In genomic region chrX:136992191-136992965, GRCm38 (mm10) we compare ENCODE assay signal across 8 mouse cellular contexts. TPM values are rescaled to one million over a fixed set of nuclear protein-coding genes. Genes with fewer than 3 reads are reported as not detected.
A peak's percentile ranks its signal among the peaks of the same experiment; 100 is the strongest.
DNase-seq lines count a peak whose midpoint lies in the region; ATAC-seq and TF ChIP-seq lines count a peak whose summit lies in the region.

No protein-coding gene starts in this region.

- H3K27me3 ChIP-seq in forebrain, embryonic 15.5 days, result no peaks in the 10 kb centered on the region
- peaks cover 31% of the 10 kb centered on the region for H3K27me3 ChIP-seq in liver, embryonic 15.5 days
- no peaks in the 10 kb centered on the region for H3K27me3 ChIP-seq in stomach, postnatal 0 days (ENCODE audit: control insufficient read depth, insufficient read depth, low read length)

- no peak for TF ChIP-seq CTCF in left cerebral cortex, adult 2 months (IDR thresholded peaks at IDR 0.05)
- TF ChIP-seq CTCF in stomach, postnatal 0 days (IDR thresholded peaks at IDR 0.05; ENCODE audit: low read depth), result no peak

- H3K4me3 ChIP-seq in left cerebral cortex, adult 2 months, result peak overlapping the region; percentile 61
- H3K4me3 ChIP-seq in forebrain, embryonic 15.5 days, result peak overlapping the region; percentile 53
- H3K4me3 ChIP-seq in liver, embryonic 15.5 days (replicated peaks), result no peak overlapping the region
- H3K4me3 ChIP-seq in stomach, postnatal 0 days (ENCODE audit: low read depth, low read length), result peak overlapping the region; percentile 31

- peak overlapping the region; percentile 89 for H3K27ac ChIP-seq in left cerebral cortex, adult 2 months
- peak overlapping the region; percentile 94 for H3K27ac ChIP-seq in forebrain, embryonic 15.5 days (replicated peaks)
- no peak overlapping the region for H3K27ac ChIP-seq in liver, embryonic 15.5 days (replicated peaks)
- no peak overlapping the region for H3K27ac ChIP-seq in stomach, postnatal 0 days (replicated peaks)

- peak; percentile 62 for ATAC-seq in forebrain, embryonic 15.5 days (replicated peaks)
- no peak for ATAC-seq in liver, embryonic 15.5 days (ENCODE audit: insufficient read depth)
- no peak for ATAC-seq in stomach, postnatal 0 days (ENCODE audit: low FRiP score, low TSS enrichment)

- 27% methylated on average over 18 of the region's 19 CpGs for WGBS in forebrain, embryonic 15.5 days
- WGBS in liver, embryonic 15.5 days (ENCODE audit: insufficient replicate concordance), result 16% methylated on average over 19 of the region's 19 CpGs
- WGBS in stomach, postnatal 0 days, result 17% methylated on average over 19 of the region's 19 CpGs

- peak overlapping the region; percentile 52 for H3K4me2 ChIP-seq in forebrain, embryonic 15.5 days (replicated peaks)
- peak overlapping the region; percentile 43 for H3K4me2 ChIP-seq in liver, embryonic 15.5 days
- H3K4me2 ChIP-seq in stomach, postnatal 0 days (replicated peaks; ENCODE audit: low read depth), result peak overlapping the region; percentile 54

- H3K36me3 ChIP-seq in forebrain, embryonic 15.5 days, result no peaks in the 10 kb centered on the region
- H3K36me3 ChIP-seq in liver, embryonic 15.5 days (replicated peaks), result no peaks in the 10 kb centered on the region
- no peaks in the 10 kb centered on the region for H3K36me3 ChIP-seq in stomach, postnatal 0 days (ENCODE audit: control insufficient read depth, insufficient read depth, low read length)

- no peak for DNase-seq in left cerebral cortex, adult 2 months (ENCODE audit: extremely low spot score in 1 of 2, low spot score in 2 of 2)
- DNase-seq in left cerebral cortex, adult 8-10 months (ENCODE audit: low spot score in 2 of 2), result no peak
- peak; percentile 38 to 43 for DNase-seq in cerebellum, adult 18-20 months
- no peak for DNase-seq in stomach, postnatal 0 days (ENCODE audit: low spot score)
- no peak for DNase-seq in adrenal gland, adult 8-10 months
- no peak for DNase-seq in layer of hippocampus, postnatal 25 days (ENCODE audit: extremely low spot score in 1 of 2, low spot score in 1 of 2)

- no peak for TF ChIP-seq EP300 in stomach, postnatal 0 days (optimal IDR thresholded peaks at IDR 0.05)

- H3K9me3 ChIP-seq in forebrain, embryonic 15.5 days, result no peaks in the 10 kb centered on the region
- no peaks in the 10 kb centered on the region for H3K9me3 ChIP-seq in liver, embryonic 15.5 days (replicated peaks)
- H3K9me3 ChIP-seq in stomach, postnatal 0 days (ENCODE audit: control insufficient read depth, low read length), result no peaks in the 10 kb centered on the region

- peaks cover 18% of the 10 kb centered on the region for H3K4me1 ChIP-seq in forebrain, embryonic 15.5 days
- H3K4me1 ChIP-seq in liver, embryonic 15.5 days (replicated peaks), result no peaks in the 10 kb centered on the region
- H3K4me1 ChIP-seq in stomach, postnatal 0 days (replicated peaks; ENCODE audit: control insufficient read depth, insufficient read depth), result no peaks in the 10 kb centered on the region

- peak overlapping the region; percentile 71 for H3K9ac ChIP-seq in forebrain, embryonic 15.5 days (replicated peaks)
- no peak overlapping the region for H3K9ac ChIP-seq in liver, embryonic 15.5 days
- H3K9ac ChIP-seq in stomach, postnatal 0 days (ENCODE audit: low read length), result 0 out of 2 replicates have a peak overlapping the region, but pooled peaks have one; percentile 13

- intact Hi-C loops in left cerebral cortex, adult 2 months (cut with DNase I), result no loop called here

RNA-seq across cellular contexts. Expression of gene Zcchc18, which starts 0.6 kb away (rescaled TPM):
- 100 to 1,000 TPM; 258 to 272 TPM for total RNA-seq in left cerebral cortex, adult 2 months (2021)
- total RNA-seq in left cerebral cortex, adult 8-10 months (2022), result 100 to 1,000 TPM; 270 to 291 (median 281) TPM
- 284 and 313 TPM in 2 replicates for polyA plus RNA-seq in forebrain, embryonic 15.5 days (2015; fragmentation: Nextera tagmentation; extraction: Ambion mirVana)
- 0.16 and 0.33 TPM in 2 replicates for polyA plus RNA-seq in liver, embryonic 15.5 days (2015; fragmentation: Nextera tagmentation; extraction: Ambion mirVana)
- 7.4 and 8.8 TPM in 2 replicates for polyA plus RNA-seq in stomach, postnatal 0 days (2015; fragmentation: Nextera tagmentation; extraction: Ambion mirVana)
- 10 to 100 TPM; 16.7 to 29.0 (median 22.0) TPM for total RNA-seq in adrenal gland, adult 8-10 months (2022)
- 100 to 1,000 TPM; 243 to 253 TPM for total RNA-seq in layer of hippocampus, postnatal 25 days (2021)

RNA-seq across cellular contexts. Expression of gene Tmsb15b1, which starts 15.7 kb away (rescaled TPM):
- total RNA-seq in left cerebral cortex, adult 2 months (2021), result 1 to 10 TPM; 2.8 to 7.7 TPM
- total RNA-seq in left cerebral cortex, adult 8-10 months (2022), result 10 to 100 TPM in 1 of 4 experiments, 1 to 10 TPM in 3; 1.6 to 10.7 (median 7.7) TPM
- 56.2 and 56.3 TPM in 2 replicates for polyA plus RNA-seq in forebrain, embryonic 15.5 days (2015; fragmentation: Nextera tagmentation; extraction: Ambion mirVana)
- 2.9 and 3.3 TPM in 2 replicates for polyA plus RNA-seq in liver, embryonic 15.5 days (2015; fragmentation: Nextera tagmentation; extraction: Ambion mirVana)
- polyA plus RNA-seq in stomach, postnatal 0 days (2015; fragmentation: Nextera tagmentation; extraction: Ambion mirVana), result 17.7 and 21.5 TPM in 2 replicates
- 1 to 10 TPM; 1.0 to 9.8 (median 5.8) TPM for total RNA-seq in adrenal gland, adult 8-10 months (2022)
- total RNA-seq in layer of hippocampus, postnatal 25 days (2021), result 1 to 10 TPM; 4.3 to 9.3 TPM

RNA-seq across cellular contexts. Expression of gene Tmsb15l, which starts 15.7 kb away (rescaled TPM):
- 1 to 10 TPM; 3.6 to 3.8 TPM for total RNA-seq in left cerebral cortex, adult 2 months (2021)
- 1 to 10 TPM; 1.3 to 5.9 (median 2.0) TPM for total RNA-seq in left cerebral cortex, adult 8-10 months (2022)
- 11.1 and 12.5 TPM in 2 replicates for polyA plus RNA-seq in forebrain, embryonic 15.5 days (2015; fragmentation: Nextera tagmentation; extraction: Ambion mirVana)
- 0.52 TPM in 1 of 2 replicates, not detected in the other for polyA plus RNA-seq in liver, embryonic 15.5 days (2015; fragmentation: Nextera tagmentation; extraction: Ambion mirVana)
- polyA plus RNA-seq in stomach, postnatal 0 days (2015; fragmentation: Nextera tagmentation; extraction: Ambion mirVana), result 2.9 and 3.4 TPM in 2 replicates
- 1 to 10 TPM; 1.2 to 2.6 (median 2.2) TPM for total RNA-seq in adrenal gland, adult 8-10 months (2022)
- total RNA-seq in layer of hippocampus, postnatal 25 days (2021), result 1 to 10 TPM; 4.3 to 5.1 TPM

RNA-seq across cellular contexts. Expression of gene Tmsb15b2, which starts 17.1 kb away (rescaled TPM):
- total RNA-seq in left cerebral cortex, adult 2 months (2021), result 10 to 100 TPM in 1 of 2 experiments, 1 to 10 TPM in 1; 7.5 to 19.7 TPM
- 10 to 100 TPM; 10.5 to 27.6 (median 20.0) TPM for total RNA-seq in left cerebral cortex, adult 8-10 months (2022)
- 109 and 124 TPM in 2 replicates for polyA plus RNA-seq in forebrain, embryonic 15.5 days (2015; fragmentation: Nextera tagmentation; extraction: Ambion mirVana)
- 6.1 and 6.7 TPM in 2 replicates for polyA plus RNA-seq in liver, embryonic 15.5 days (2015; fragmentation: Nextera tagmentation; extraction: Ambion mirVana)
- polyA plus RNA-seq in stomach, postnatal 0 days (2015; fragmentation: Nextera tagmentation; extraction: Ambion mirVana), result 21.3 and 28.4 TPM in 2 replicates
- total RNA-seq in adrenal gland, adult 8-10 months (2022), result 10 to 100 TPM; 14.3 to 23.8 (median 18.6) TPM
- total RNA-seq in layer of hippocampus, postnatal 25 days (2021), result 10 to 100 TPM; 17.6 to 28.4 TPM

RNA-seq across cellular contexts. Expression of gene Slc25a53, which starts 45.7 kb away (rescaled TPM):
- 10 to 100 TPM; 26.5 to 34.7 TPM for total RNA-seq in left cerebral cortex, adult 2 months (2021)
- 10 to 100 TPM; 21.4 to 39.2 (median 30.0) TPM for total RNA-seq in left cerebral cortex, adult 8-10 months (2022)
- polyA plus RNA-seq in forebrain, embryonic 15.5 days (2015; fragmentation: Nextera tagmentation; extraction: Ambion mirVana), result 15.7 and 17.8 TPM in 2 replicates
- polyA plus RNA-seq in liver, embryonic 15.5 days (2015; fragmentation: Nextera tagmentation; extraction: Ambion mirVana), result 1.7 and 2.7 TPM in 2 replicates
- polyA plus RNA-seq in stomach, postnatal 0 days (2015; fragmentation: Nextera tagmentation; extraction: Ambion mirVana), result 4.2 and 4.8 TPM in 2 replicates
- total RNA-seq in adrenal gland, adult 8-10 months (2022), result 10 to 100 TPM in 1 of 4 experiments, 1 to 10 TPM in 3; 6.6 to 12.0 (median 9.0) TPM
- 10 to 100 TPM; 24.3 to 33.0 TPM for total RNA-seq in layer of hippocampus, postnatal 25 days (2021)

Comparison
In these comparisons a context has a peak if more than half of its experiments do, and no peak if none do; other contexts are left out.
1. DNase-seq: peak in cerebellum, adult 18-20 months (2 of 2); none in left cerebral cortex, adult 2 months (0 of 2), left cerebral cortex, adult 8-10 months (0 of 2), stomach, postnatal 0 days (single experiment), adrenal gland, adult 8-10 months (single experiment) and layer of hippocampus, postnatal 25 days (0 of 2).
2. H3K27ac ChIP-seq: peak in left cerebral cortex, adult 2 months (single experiment) and forebrain, embryonic 15.5 days (single experiment); none in liver, embryonic 15.5 days (single experiment) and stomach, postnatal 0 days (single experiment).
3. RNA of gene Zcchc18, which starts 0.6 kb away (total RNA-seq): 270 to 291 TPM in left cerebral cortex, adult 8-10 months, 258 to 272 TPM in left cerebral cortex, adult 2 months and 243 to 253 TPM in layer of hippocampus, postnatal 25 days; 16.7 to 29.0 TPM in adrenal gland, adult 8-10 months; every median in the first group is over 4 times any median in the second.
4. Peak in every context shown above with its lines, with median percentiles within 50 percentile points of each other: H3K4me2 ChIP-seq.